Mouse (Mus musculus): ENCODE results near the gene Apol8. TPM values are rescaled to one million over a fixed set of nuclear protein-coding genes. Genes with fewer than 3 reads are reported as not detected.

The Apol8 gene
- polyA plus RNA-seq, 1 experiment from 2014 or later: not detected

DNA sequence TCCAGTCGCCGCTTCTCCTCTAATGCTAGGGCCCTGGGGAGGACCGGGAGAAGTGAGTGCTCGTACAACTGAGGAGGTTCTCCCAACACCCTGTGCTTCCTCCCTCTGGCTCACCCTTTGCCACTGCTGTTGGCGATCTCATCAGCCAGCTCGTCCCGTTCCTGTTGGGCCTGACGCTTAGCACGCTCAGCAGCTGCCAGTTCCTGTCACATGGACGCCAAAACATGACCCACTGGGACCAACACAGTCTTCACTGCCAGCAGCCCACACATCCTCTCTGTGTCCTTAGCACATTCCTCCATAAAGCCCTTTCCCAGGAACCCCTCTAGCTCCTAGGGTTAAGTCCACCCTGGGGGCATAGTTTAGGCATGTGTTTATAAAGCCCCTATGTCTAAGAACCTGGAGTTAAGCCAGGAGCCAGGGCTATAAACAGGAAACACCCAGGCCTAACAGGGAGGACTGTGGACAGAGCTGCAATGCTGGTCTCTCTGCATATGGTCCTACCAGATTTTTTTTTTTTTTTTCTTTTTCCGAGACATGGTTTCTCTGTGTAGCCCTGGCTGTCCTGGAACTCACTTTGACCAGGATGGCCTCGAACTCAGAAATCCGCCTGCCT, 7.7 kb upstream of the Apol8 start:
- H3K9ac ChIP-seq (ENCODE audit: low read depth, low read length): no peak overlapping the region
- no peak overlapping the region for H3K27ac ChIP-seq
- DNase-seq (ENCODE audit: low spot score) (no peak), ATAC-seq (replicated peaks; ENCODE audit: low FRiP score, low read depth) (no peak)
- no peak overlapping the region for H3K4me3 ChIP-seq (replicated peaks; ENCODE audit: low read depth, low read length)
- TF ChIP-seq CTCF (IDR thresholded peaks at IDR 0.05; ENCODE audit: low read depth): no peak
- no peaks in the 10 kb centered on the region for H3K4me1 ChIP-seq (replicated peaks; ENCODE audit: insufficient read depth, low read length)
- WGBS: 71% methylated on average over 13 of the region's 13 CpGs
- no peaks in the 10 kb centered on the region for H3K27me3 ChIP-seq (ENCODE audit: insufficient read depth, low read length)
- H3K36me3 ChIP-seq (ENCODE audit: insufficient read depth, low read length): peaks cover 91% of the 10 kb centered on the region
- H3K4me2 ChIP-seq (ENCODE audit: low read length): no peak overlapping the region
- H3K9me3 ChIP-seq (replicated peaks; ENCODE audit: low read length): no peaks in the 10 kb centered on the region

DNA sequence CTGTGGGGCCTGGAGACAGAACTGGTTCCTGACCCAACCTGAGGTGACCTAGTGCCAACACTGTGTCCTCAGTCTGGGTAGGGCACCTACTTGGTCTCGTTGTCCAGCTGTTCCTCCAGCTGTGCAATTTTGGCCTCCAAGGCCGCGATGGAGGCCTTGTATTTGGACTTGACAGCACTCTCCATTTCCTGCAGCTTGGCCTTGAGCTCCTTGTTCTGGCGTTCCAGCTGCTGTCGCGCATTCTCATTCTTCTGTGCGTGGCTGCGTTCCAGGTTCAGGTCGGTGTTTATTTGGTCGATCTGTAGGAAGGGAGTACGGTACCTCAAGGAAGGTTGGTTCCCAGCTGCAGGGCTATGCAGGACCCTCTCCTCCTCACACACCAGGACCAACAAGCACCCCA, 6.9 kb upstream of the Apol8 start:
- 77% methylated on average over 11 of the region's 11 CpGs for WGBS
- Histone ChIP-seq H3K4me2 (ENCODE audit: low read length) (no peak overlapping the region), H3K9ac (ENCODE audit: low read depth, low read length) (no peak overlapping the region), H3K4me1 (replicated peaks; ENCODE audit: insufficient read depth, low read length) (no peaks in the 10 kb centered on the region), H3K27me3 (ENCODE audit: insufficient read depth, low read length) (no peaks in the 10 kb centered on the region), H3K36me3 (ENCODE audit: insufficient read depth, low read length) (peaks cover 84% of the 10 kb centered on the region), H3K4me3 (replicated peaks; ENCODE audit: low read depth, low read length) (no peak overlapping the region), H3K9me3 (replicated peaks; ENCODE audit: low read length) (no peaks in the 10 kb centered on the region), H3K27ac (no peak overlapping the region)
- ATAC-seq (replicated peaks; ENCODE audit: low FRiP score, low read depth) (no peak), DNase-seq (ENCODE audit: low spot score) (no peak)
- no peak for TF ChIP-seq CTCF (IDR thresholded peaks at IDR 0.05; ENCODE audit: low read depth)

DNA sequence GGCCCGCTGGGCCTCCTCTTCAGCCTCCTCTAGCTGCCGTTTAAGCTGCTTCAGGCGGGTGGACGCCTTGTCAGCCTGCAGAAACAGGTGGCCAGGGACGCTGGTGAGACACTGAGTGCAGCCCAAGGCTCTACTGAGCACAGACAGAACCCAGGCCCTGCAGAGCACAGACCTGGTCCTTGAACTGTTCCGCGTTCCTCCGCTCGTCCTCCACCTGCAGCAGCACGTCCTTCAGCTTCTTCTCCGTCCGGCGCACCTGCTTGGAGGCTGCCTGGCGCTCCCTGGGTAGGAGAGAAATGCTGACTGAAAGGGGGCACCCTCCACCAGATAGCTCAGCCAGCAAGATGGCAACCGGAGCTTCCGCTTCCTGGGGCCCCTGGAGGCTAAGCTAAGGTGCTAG, 6.2 kb upstream of the Apol8 start:
- H3K4me2 ChIP-seq (ENCODE audit: low read length): no peak overlapping the region
- DNase-seq (ENCODE audit: low spot score) (no peak), ATAC-seq (replicated peaks; ENCODE audit: low FRiP score, low read depth) (no peak)
- no peak overlapping the region for H3K27ac ChIP-seq
- H3K9ac ChIP-seq (ENCODE audit: low read depth, low read length): no peak overlapping the region
- no peaks in the 10 kb centered on the region for H3K9me3 ChIP-seq (replicated peaks; ENCODE audit: low read length)
- no peaks in the 10 kb centered on the region for H3K4me1 ChIP-seq (replicated peaks; ENCODE audit: insufficient read depth, low read length)
- peaks cover 78% of the 10 kb centered on the region for H3K36me3 ChIP-seq (ENCODE audit: insufficient read depth, low read length)
- no peak for TF ChIP-seq CTCF (IDR thresholded peaks at IDR 0.05; ENCODE audit: low read depth)
- no peak overlapping the region for H3K4me3 ChIP-seq (replicated peaks; ENCODE audit: low read depth, low read length)
- WGBS: 92% methylated on average over 16 of the region's 16 CpGs
- no peaks in the 10 kb centered on the region for H3K27me3 ChIP-seq (ENCODE audit: insufficient read depth, low read length)

DNA sequence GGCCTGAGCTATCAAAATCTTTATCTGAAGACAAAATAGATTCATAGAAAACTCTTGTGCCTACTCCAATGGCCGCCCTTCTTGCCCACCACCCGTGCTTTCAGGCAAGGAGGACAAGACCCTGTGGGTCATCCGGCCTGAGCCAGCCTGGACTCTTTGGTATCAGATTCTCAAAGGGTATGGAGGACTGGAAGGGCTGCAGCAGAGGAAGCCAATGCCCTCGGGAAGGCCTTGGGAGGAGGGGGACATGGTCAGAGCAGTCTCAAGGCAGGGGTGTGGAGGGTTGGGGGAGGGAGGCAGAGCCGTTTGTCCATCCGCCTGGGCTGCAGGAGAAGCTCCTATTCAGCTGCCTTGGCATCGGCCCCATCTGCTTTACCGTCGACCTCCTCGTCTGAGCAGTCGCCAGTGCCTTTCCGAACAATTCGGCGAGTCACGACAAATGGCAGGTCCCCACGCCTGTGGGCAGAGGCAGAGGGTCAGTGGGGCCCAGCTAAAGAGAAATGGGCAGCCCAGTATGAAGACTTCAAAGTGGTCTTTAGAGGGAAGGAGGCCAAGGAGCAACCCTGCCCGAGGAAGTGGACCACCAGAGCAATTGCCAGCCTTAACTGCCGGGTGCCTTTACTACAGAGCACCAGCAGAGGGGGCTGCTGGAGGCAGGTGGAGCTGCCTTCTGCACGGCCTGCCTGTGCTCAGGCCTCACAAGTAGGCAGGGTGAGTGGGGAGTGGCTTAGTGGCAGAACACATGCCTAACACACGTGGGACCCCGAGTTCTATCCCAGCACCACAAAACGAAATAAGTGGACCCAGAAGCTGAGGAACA, 5.0 kb upstream of the Apol8 start:
- Histone ChIP-seq H3K36me3 (ENCODE audit: insufficient read depth, low read length) (peaks cover 65% of the 10 kb centered on the region), H3K27ac (no peak overlapping the region), H3K4me2 (ENCODE audit: low read length) (no peak overlapping the region), H3K9me3 (replicated peaks; ENCODE audit: low read length) (no peaks in the 10 kb centered on the region), H3K4me1 (replicated peaks; ENCODE audit: insufficient read depth, low read length) (no peaks in the 10 kb centered on the region), H3K27me3 (ENCODE audit: insufficient read depth, low read length) (no peaks in the 10 kb centered on the region), H3K4me3 (replicated peaks; ENCODE audit: low read depth, low read length) (no peak overlapping the region), H3K9ac (ENCODE audit: low read depth, low read length) (no peak overlapping the region)
- WGBS: 65% methylated on average over 22 of the region's 22 CpGs
- peak; percentile 74 for TF ChIP-seq CTCF (IDR thresholded peaks at IDR 0.05; ENCODE audit: low read depth)
- DNase-seq (ENCODE audit: low spot score): peak; percentile 46
- no peak for ATAC-seq (replicated peaks; ENCODE audit: low FRiP score, low read depth)

DNA sequence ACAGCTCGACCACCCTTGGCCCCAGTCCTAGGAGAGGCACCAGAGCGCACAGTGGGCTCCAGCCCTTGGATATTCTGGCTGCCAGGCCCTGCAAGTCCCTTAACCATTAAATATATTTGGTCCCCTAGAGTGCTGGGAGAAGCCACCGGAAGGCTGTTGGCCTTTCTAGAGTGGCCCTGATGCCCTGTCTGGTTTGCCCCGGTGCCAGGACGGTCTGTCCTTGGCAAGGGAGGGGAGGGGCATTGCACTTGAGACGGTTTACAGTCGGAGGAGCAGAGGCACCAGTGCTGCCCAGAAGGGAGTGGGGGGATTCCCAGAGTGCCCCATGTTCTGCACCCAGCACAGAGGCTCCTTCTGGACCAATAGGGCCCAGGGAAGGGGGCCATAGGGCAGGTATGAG, 4.3 kb upstream of the Apol8 start:
- ATAC-seq (replicated peaks; ENCODE audit: low FRiP score, low read depth) (no peak), DNase-seq (ENCODE audit: low spot score) (no peak)
- no peak for TF ChIP-seq CTCF (IDR thresholded peaks at IDR 0.05; ENCODE audit: low read depth)
- H3K9me3 ChIP-seq (replicated peaks; ENCODE audit: low read length): no peaks in the 10 kb centered on the region
- no peak overlapping the region for H3K4me2 ChIP-seq (ENCODE audit: low read length)
- H3K9ac ChIP-seq (ENCODE audit: low read depth, low read length): no peak overlapping the region
- WGBS: 94% methylated on average over 7 of the region's 7 CpGs
- H3K36me3 ChIP-seq (ENCODE audit: insufficient read depth, low read length): peaks cover 58% of the 10 kb centered on the region
- H3K4me1 ChIP-seq (replicated peaks; ENCODE audit: insufficient read depth, low read length): no peaks in the 10 kb centered on the region
- H3K4me3 ChIP-seq (replicated peaks; ENCODE audit: low read depth, low read length): no peak overlapping the region
- no peaks in the 10 kb centered on the region for H3K27me3 ChIP-seq (ENCODE audit: insufficient read depth, low read length)
- H3K27ac ChIP-seq: no peak overlapping the region

DNA sequence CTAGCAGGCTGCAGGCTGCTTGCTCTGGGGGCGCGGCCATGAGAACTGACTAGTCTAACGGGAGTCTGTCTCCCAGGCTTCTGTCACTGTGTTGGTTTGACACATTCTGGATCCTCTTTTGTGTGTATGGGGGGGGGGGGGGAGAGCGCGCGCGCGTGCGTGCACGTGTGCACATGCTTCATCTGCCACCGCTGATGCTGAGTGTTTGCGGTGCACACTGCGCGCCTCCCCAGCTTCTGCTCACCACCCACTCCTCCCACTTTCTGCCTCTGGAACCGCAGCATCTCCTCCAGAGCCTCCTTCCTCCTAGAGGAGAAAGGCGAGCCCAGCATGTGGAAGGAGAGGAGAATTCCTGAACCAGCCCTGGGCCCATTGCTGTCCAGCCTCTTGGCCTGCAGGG, 3.2 kb upstream of the Apol8 start:
- no peaks in the 10 kb centered on the region for H3K4me1 ChIP-seq (replicated peaks; ENCODE audit: insufficient read depth, low read length)
- TF ChIP-seq CTCF (IDR thresholded peaks at IDR 0.05; ENCODE audit: low read depth): no peak
- no peak overlapping the region for H3K9ac ChIP-seq (ENCODE audit: low read depth, low read length)
- H3K9me3 ChIP-seq (replicated peaks; ENCODE audit: low read length): no peaks in the 10 kb centered on the region
- DNase-seq (ENCODE audit: low spot score) (no peak), ATAC-seq (replicated peaks; ENCODE audit: low FRiP score, low read depth) (no peak)
- no peak overlapping the region for H3K4me2 ChIP-seq (ENCODE audit: low read length)
- no peaks in the 10 kb centered on the region for H3K27me3 ChIP-seq (ENCODE audit: insufficient read depth, low read length)
- 84% methylated on average over 16 of the region's 16 CpGs for WGBS
- peaks cover 48% of the 10 kb centered on the region for H3K36me3 ChIP-seq (ENCODE audit: insufficient read depth, low read length)
- H3K4me3 ChIP-seq (replicated peaks; ENCODE audit: low read depth, low read length): no peak overlapping the region
- no peak overlapping the region for H3K27ac ChIP-seq

All from kidney, postnatal 0 days (tissue).